ENCODE assay signal across 8 mouse cellular contexts in genomic region chr5:31138968-31139425, GRCm38 (mm10). TPM values are rescaled to one million over a fixed set of nuclear protein-coding genes. Genes with fewer than 3 reads are reported as not detected.
DNase-seq lines count a peak whose midpoint lies in the region; ATAC-seq and TF ChIP-seq lines count a peak whose summit lies in the region.

No protein-coding gene starts in this region.

- no peak for TF ChIP-seq CTCF in kidney, postnatal 0 days (IDR thresholded peaks at IDR 0.05; ENCODE audit: low read depth)
- no peak for TF ChIP-seq CTCF in hindbrain, postnatal 0 days (IDR thresholded peaks at IDR 0.05; ENCODE audit: low read depth)

- H3K4me1 ChIP-seq in kidney, postnatal 0 days (replicated peaks; ENCODE audit: insufficient read depth, low read length) = peaks cover 7% of the 10 kb centered on the region; the same call in 1 of the 2 replicates
- peaks cover 7% of the 10 kb centered on the region; the same call in 1 of the 2 replicates for H3K4me1 ChIP-seq in hindbrain, postnatal 0 days (ENCODE audit: insufficient read depth, low read length)
- 0 out of 2 replicates have a peak, but pooled peaks cover 6% of the 10 kb centered on the region for H3K4me1 ChIP-seq in neural tube, embryonic 11.5 days (ENCODE audit: control insufficient read depth, insufficient read depth, low read length)

- peak; percentile 66 for DNase-seq in kidney, postnatal 0 days (ENCODE audit: low spot score)
- no peak for DNase-seq in kidney, postnatal 25 days
- peak; percentile 48 for DNase-seq in embryo, embryonic 10 days (ENCODE audit: low spot score)
- no peak for DNase-seq in hindbrain, postnatal 0 days (ENCODE audit: low spot score)
- peak; percentile 36 for DNase-seq in neural tube, embryonic 11.5 days (ENCODE audit: low spot score)
- DNase-seq in cerebellum, adult 9-10 months = no peak
- no peak for DNase-seq in cerebellum, postnatal 4 days (ENCODE audit: low spot score in 2 of 2)
- no peak for DNase-seq in spleen, adult 18-20 months

- H3K36me3 ChIP-seq in kidney, postnatal 0 days (ENCODE audit: insufficient read depth, low read length) = peaks cover under 1% of the 10 kb centered on the region; the same call in 1 of the 2 replicates
- H3K36me3 ChIP-seq in hindbrain, postnatal 0 days (ENCODE audit: insufficient read depth, low read length) = no peaks in the 10 kb centered on the region
- no peaks in the 10 kb centered on the region for H3K36me3 ChIP-seq in neural tube, embryonic 11.5 days (ENCODE audit: control insufficient read depth, insufficient read depth, low read length)

- 9% methylated on average over 9 of the region's 9 CpGs for WGBS in kidney, postnatal 0 days
- 18% methylated on average over 9 of the region's 9 CpGs for WGBS in hindbrain, postnatal 0 days
- 19% methylated on average over 9 of the region's 9 CpGs for WGBS in neural tube, embryonic 11.5 days

- no peak for ATAC-seq in kidney, postnatal 0 days (replicated peaks; ENCODE audit: low FRiP score, low read depth)
- no peak for ATAC-seq in hindbrain, postnatal 0 days
- ATAC-seq in neural tube, embryonic 11.5 days (ENCODE audit: insufficient read depth, low FRiP score, low TSS enrichment) = no peak

- H3K4me2 ChIP-seq in kidney, postnatal 0 days (ENCODE audit: low read length) = peak overlapping the region; percentile 40
- H3K4me2 ChIP-seq in hindbrain, postnatal 0 days (ENCODE audit: low read depth, low read length) = peak overlapping the region; percentile 54; the same call in 1 of the 2 replicates
- H3K4me2 ChIP-seq in neural tube, embryonic 11.5 days (ENCODE audit: low read depth) = no peak overlapping the region

- 0 out of 2 replicates have a peak overlapping the region, but pooled peaks have one; percentile 20 for H3K4me3 ChIP-seq in kidney, postnatal 0 days (replicated peaks; ENCODE audit: low read depth, low read length)
- peak overlapping the region; percentile 34 for H3K4me3 ChIP-seq in hindbrain, postnatal 0 days (ENCODE audit: low read length)
- no peak overlapping the region for H3K4me3 ChIP-seq in neural tube, embryonic 11.5 days (ENCODE audit: low read depth, low read length)

- H3K27me3 ChIP-seq in kidney, postnatal 0 days (ENCODE audit: insufficient read depth, low read length) = peaks cover 48% of the 10 kb centered on the region
- peaks cover 38% of the 10 kb centered on the region for H3K27me3 ChIP-seq in hindbrain, postnatal 0 days (ENCODE audit: insufficient read depth, low read length)
- peaks cover 55% of the 10 kb centered on the region for H3K27me3 ChIP-seq in neural tube, embryonic 11.5 days (ENCODE audit: control insufficient read depth, insufficient read depth, low read length)

- no peak overlapping the region for H3K27ac ChIP-seq in kidney, postnatal 0 days
- H3K27ac ChIP-seq in hindbrain, postnatal 0 days = no peak overlapping the region
- H3K27ac ChIP-seq in neural tube, embryonic 11.5 days (ENCODE audit: low read depth, low read length) = no peak overlapping the region

- no peaks in the 10 kb centered on the region for H3K9me3 ChIP-seq in kidney, postnatal 0 days (replicated peaks; ENCODE audit: low read length)
- H3K9me3 ChIP-seq in hindbrain, postnatal 0 days (ENCODE audit: low read length) = no peaks in the 10 kb centered on the region
- H3K9me3 ChIP-seq in neural tube, embryonic 11.5 days (ENCODE audit: control insufficient read depth, low read length) = no peaks in the 10 kb centered on the region

- no peak overlapping the region for H3K9ac ChIP-seq in kidney, postnatal 0 days (ENCODE audit: low read depth, low read length)
- no peak overlapping the region for H3K9ac ChIP-seq in hindbrain, postnatal 0 days (replicated peaks; ENCODE audit: low read length)
- no peak overlapping the region for H3K9ac ChIP-seq in neural tube, embryonic 11.5 days (ENCODE audit: low read length)

RNA-seq across cellular contexts. Expression of gene Ucn, which starts 0.4 kb away (rescaled TPM):
- polyA plus RNA-seq in kidney, postnatal 0 days (2015; fragmentation: Nextera tagmentation; extraction: Ambion mirVana) = 0.31 TPM in 1 of 2 replicates, not detected in the other
- total RNA-seq in hindbrain, postnatal 0 days (2014; rRNA removed) = not detected in 2 replicates
- 0.44 and 0.54 TPM in 2 replicates for polyA plus RNA-seq in hindbrain, postnatal 0 days (2015; fragmentation: Nextera tagmentation; extraction: Ambion mirVana)
- polyA plus RNA-seq in neural tube, embryonic 11.5 days (2014; fragmentation: Nextera tagmentation; extraction: Ambion mirVana) = not detected in 2 replicates

RNA-seq across cellular contexts. Expression of gene Mpv17, which starts 15.1 kb away (rescaled TPM):
- polyA plus RNA-seq in kidney, postnatal 0 days (2015; fragmentation: Nextera tagmentation; extraction: Ambion mirVana) = 45.3 and 56.0 TPM in 2 replicates
- total RNA-seq in hindbrain, postnatal 0 days (2014; rRNA removed) = 66.1 and 75.0 TPM in 2 replicates
- 49.1 and 52.1 TPM in 2 replicates for polyA plus RNA-seq in hindbrain, postnatal 0 days (2015; fragmentation: Nextera tagmentation; extraction: Ambion mirVana)
- 44.8 and 52.2 TPM in 2 replicates for polyA plus RNA-seq in neural tube, embryonic 11.5 days (2014; fragmentation: Nextera tagmentation; extraction: Ambion mirVana)

RNA-seq across cellular contexts. Expression of gene Trim54, which starts 22.5 kb away (rescaled TPM):
- not detected in 2 replicates for polyA plus RNA-seq in kidney, postnatal 0 days (2015; fragmentation: Nextera tagmentation; extraction: Ambion mirVana)
- 0.22 and 0.52 TPM in 2 replicates for total RNA-seq in hindbrain, postnatal 0 days (2014; rRNA removed)
- not detected in 2 replicates for polyA plus RNA-seq in hindbrain, postnatal 0 days (2015; fragmentation: Nextera tagmentation; extraction: Ambion mirVana)
- polyA plus RNA-seq in neural tube, embryonic 11.5 days (2014; fragmentation: Nextera tagmentation; extraction: Ambion mirVana) = 0.45 and 0.81 TPM in 2 replicates

RNA-seq across cellular contexts. Expression of gene Slc30a3, which starts 31.0 kb away (rescaled TPM):
- 1.1 TPM in 2 replicates for polyA plus RNA-seq in kidney, postnatal 0 days (2015; fragmentation: Nextera tagmentation; extraction: Ambion mirVana)
- 40.2 and 47.5 TPM in 2 replicates for total RNA-seq in hindbrain, postnatal 0 days (2014; rRNA removed)
- 33.5 and 37.2 TPM in 2 replicates for polyA plus RNA-seq in hindbrain, postnatal 0 days (2015; fragmentation: Nextera tagmentation; extraction: Ambion mirVana)
- 8.1 and 9.2 TPM in 2 replicates for polyA plus RNA-seq in neural tube, embryonic 11.5 days (2014; fragmentation: Nextera tagmentation; extraction: Ambion mirVana)

RNA-seq across cellular contexts. Expression of gene Dnajc5g, which starts 32.9 kb away (rescaled TPM):
- polyA plus RNA-seq in kidney, postnatal 0 days (2015; fragmentation: Nextera tagmentation; extraction: Ambion mirVana) = not detected in 2 replicates
- total RNA-seq in hindbrain, postnatal 0 days (2014; rRNA removed) = not detected in 2 replicates
- polyA plus RNA-seq in hindbrain, postnatal 0 days (2015; fragmentation: Nextera tagmentation; extraction: Ambion mirVana) = not detected in 2 replicates
- not detected in 2 replicates for polyA plus RNA-seq in neural tube, embryonic 11.5 days (2014; fragmentation: Nextera tagmentation; extraction: Ambion mirVana)

Comparison
In these comparisons a context has a peak if more than half of its experiments do, and no peak if none do; other contexts are left out.
1. DNase-seq: peak in kidney, postnatal 0 days (single experiment), embryo, embryonic 10 days (single experiment) and neural tube, embryonic 11.5 days (single experiment); none in kidney, postnatal 25 days (0 of 2), hindbrain, postnatal 0 days (single experiment), cerebellum, adult 9-10 months (single experiment), cerebellum, postnatal 4 days (0 of 2) and spleen, adult 18-20 months (0 of 2).